Mouse (Mus musculus) adrenal gland (tissue): ENCODE results near the gene Fbxl17.

Experiments used
- intact Hi-C: fragments of 180-260 bp; cut with DNase I; formaldehyde crosslinking; loops from one replicate; pipeline ENCODE4 v1.15.1; 2025

Gene Fbxl17

GRCm38 (mm10) chr17:63062785-63063184 is 437.0 kb downstream of the Fbxl17 start:
- intact Hi-C loops, result no loop called here

DNA sequence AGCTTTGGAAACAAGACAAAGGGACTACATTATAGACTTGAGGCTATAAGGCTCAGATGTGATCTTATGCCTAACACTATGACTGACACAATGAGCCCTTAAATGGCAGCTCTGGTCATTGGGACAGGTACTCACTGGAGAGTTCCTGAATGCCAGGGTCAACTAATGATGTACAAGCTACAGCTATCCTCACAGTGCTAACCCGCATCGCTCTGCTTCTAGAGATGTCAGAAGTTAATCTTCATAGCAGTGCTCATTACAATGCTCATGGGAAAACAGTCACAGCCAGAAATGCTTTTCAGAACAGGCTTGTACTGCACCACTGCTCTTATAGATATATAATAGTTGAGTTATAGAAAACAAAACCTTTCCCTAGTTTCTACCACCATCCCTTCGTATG is 438.0 kb downstream of the Fbxl17 start:
- intact Hi-C loops, result no loop called here

GRCm38 (mm10) chr17:63060814-63061213 is 439.0 kb downstream of the Fbxl17 start:
- intact Hi-C loops, result no loop called here

DNA sequence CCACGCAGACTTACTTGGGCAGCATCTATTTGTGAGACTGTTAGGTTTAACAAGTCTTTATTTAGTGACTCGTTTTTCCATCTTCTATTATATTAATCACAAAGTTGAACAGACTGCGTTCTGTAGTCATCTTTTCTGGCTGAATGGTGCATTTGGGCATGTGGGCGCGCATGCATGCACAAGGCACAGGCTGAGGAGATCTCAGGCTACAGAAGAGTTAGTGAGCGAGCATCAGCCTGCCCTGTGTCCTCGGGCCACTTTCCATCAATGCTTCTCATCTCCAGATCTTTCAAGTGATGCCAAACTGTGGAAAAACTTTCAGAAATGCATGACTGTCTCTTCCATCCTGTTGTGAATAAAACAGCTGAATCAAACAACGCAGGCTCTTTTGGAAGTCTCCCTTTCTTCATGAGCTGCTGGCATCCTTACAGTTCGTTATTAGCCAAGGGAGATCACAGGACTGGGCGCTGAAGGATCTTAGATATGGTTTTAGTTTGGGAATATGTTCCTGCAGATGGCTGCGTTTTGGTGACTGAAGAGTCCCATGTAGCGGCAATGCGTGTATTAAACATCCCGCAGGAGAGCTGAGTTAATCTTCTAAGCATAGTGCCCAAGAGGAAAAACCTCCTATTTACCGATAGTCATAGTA is 442.0 kb downstream of the Fbxl17 start:
- intact Hi-C loops, result no loop called here

GRCm38 (mm10) chr17:63056976-63057375 is 442.8 kb downstream of the Fbxl17 start:
- intact Hi-C loops, result no loop called here

DNA sequence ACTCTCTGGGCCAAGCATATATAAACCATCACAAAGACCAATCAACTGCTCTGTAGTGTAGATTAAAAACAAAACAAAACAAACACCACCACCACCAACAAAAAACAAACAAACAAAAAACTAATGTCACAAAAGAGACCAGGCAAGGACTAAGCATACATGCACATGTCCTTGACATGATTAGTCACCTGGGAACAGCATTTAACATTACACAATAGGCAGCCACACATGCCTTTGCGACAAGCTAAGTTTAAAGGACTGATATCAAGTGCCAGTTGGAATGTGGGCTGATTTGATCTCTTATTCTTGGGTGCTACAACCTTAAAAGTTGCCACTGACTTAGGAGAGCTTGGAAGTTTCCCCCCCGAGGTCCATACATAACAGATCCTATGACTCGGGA is 446.5 kb downstream of the Fbxl17 start:
- intact Hi-C loops, result no loop called here

GRCm38 (mm10) chr17:63046401-63046800 is 453.4 kb downstream of the Fbxl17 start:
- intact Hi-C loops, result no loop called here

DNA sequence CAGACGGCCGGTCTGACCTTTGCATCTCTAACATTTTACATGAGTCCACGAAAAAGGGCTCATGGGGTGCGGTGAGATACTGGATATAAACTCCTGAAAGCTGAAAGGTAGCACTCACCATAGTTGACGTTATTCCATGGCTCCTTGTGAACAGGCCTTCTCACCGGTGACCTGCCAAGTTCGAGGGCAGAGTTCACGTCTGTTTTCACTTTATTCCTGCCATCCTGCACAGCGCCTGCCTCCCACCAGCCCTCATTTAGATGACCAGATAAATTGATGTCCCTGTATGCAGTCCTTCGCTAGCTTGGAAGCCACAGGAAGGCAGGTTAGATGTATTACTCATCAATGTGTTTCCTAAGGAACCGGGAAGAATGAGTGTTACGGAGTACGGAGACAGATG is 454.5 kb downstream of the Fbxl17 start:
- intact Hi-C loops, result no loop called here

DNA sequence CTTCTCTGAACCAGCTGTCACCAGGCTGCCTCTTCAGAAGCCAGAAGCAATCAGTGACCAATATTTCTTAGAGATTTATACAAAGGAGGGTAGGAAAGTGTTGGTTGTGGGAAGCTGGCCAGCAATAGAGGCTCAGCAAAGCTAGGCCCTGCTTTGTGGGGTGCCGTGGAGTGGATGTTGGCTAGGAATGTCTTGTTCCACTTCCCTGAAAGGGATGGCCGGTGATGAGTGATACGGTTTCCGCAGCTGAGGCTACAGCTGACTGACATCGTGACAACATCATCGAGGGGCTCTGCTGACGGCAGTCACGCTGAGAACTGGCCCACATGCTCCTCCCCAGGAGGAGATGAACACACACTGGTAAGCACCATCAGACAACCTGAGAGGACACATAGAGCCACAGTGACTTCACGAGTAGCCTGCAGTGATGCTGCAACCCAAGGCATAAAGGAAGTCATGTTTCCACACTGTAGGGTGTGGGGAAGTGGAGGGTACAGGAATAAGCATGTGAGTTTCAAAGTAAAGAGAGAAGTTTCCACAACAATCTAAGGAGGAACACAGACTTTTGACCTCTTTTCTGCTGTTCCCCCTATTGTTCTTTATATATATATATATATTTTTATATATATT is 456.7 kb downstream of the Fbxl17 start:
- intact Hi-C loops, result no loop called here

DNA sequence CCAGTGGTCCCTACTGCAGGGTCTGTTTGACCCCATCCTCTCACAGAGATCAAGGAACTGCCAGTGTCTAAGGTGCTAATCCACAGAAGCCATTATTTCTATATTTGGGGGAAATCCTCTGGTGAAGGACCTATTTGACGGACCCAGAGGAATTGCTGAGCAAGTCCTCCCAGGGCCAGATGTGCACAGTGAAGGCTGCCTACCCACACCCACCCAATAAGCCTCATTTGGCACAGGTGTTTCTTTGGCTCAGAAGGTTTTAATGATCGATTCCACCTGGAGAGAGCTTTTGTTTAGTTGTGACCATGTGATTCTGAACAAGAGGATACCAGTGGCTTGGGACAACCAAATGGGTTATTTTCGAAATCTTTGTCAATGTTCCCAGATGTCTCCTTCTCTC is 462.3 kb downstream of the Fbxl17 start:
- intact Hi-C loops, result no loop called here

DNA sequence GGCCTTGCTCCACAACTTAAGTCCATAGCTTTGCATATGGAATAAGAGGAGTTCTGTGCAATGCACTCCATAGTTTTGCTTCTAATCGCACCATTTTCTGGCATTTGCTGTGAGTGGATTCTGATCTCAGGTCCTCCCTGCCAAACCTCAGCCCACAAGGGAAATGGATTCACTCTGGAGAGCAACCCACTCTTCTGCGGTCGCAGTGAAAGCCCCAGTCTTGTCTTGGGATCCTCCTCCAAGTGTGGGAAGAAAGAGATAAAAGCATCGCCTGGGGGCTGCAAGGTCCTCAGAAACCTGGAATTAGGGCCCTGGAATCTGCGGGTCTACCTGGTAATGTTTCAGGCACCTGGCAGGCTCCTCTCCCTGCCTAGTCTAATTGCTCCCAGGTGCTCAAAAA is 466.7 kb downstream of the Fbxl17 start:
- intact Hi-C loops, result no loop called here

DNA sequence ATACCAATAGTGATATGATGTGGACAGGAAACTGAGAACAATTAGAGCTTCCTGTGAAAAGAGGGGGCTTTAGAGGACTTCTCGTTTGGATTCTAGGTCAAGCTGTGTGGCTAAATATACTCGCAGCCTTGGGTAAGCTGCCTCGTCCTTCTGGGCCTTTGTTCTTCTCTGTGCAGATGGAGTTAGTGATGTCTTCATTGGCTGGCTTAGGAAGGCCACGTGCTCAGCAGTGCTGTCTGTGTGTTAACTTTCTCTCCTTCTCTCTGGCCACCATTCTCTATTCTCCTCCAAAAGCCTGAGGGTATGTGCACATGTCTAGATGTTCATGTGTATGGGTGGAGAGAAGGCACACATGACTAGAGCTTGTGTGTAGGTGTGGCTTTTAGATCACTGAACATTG is 470.7 kb downstream of the Fbxl17 start:
- intact Hi-C loops, result no loop called here

DNA sequence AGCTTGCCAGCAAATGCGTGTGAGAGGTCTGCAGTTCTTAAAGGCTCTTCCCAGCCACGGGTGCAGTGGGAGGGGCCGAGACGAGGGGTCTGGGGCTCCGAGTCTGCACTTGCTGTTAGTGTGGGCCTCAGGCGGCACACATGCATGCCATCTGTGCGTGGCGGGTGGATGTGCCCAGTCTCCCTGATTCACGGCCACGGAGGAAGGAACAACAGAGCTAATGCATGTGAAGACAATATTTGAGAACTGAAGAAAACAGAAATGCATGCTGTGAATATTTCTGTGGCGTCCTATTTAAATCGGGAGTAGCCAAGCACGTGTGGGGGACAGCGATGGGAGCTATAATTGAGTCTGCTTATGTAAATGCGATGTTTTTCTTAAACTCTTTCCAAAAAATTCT is 474.6 kb downstream of the Fbxl17 start:
- intact Hi-C loops, result no loop called here

DNA sequence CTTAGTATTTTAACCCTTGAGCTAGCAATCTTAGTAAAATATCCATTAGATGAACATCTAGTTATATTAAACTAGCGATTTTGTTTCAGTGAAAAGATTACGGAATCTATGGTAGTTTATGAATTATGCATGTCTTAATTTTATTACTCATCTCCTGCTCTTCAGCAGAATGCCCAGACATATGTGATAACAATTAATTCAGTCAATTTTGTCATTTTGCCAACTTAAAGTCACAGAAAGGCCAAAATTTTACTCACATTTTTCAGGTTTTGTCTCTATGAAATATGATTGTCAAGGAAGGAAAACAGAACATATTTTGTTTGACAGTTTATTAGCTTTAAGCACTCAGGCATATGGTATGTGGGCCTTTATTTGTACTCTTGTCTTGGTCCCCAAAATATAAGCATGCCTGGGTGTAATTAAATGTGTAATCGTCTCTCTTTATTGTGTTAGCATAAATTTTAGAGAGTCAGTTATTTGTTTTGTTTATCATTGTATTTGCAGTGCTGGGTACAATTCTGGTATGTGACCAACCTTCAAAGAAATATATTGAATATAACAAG is 482.1 kb downstream of the Fbxl17 start:
- intact Hi-C loops, result no loop called here

DNA sequence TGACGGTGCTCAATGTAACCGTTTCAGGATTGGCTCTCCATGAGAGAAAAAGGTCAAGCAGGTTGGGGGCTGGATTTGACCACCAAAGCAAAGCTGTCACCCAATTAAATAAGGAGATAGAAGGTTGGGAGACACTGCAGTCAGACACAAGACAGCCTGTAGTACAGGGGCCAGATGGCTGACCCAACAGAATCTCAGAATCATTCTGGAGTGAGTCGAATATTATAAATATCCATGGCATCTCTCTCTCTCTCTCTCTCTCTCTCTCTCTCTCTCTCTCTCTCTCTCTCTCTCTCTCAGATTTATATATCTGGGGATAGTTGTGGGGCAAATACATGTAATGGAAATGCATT is 487.3 kb downstream of the Fbxl17 start:
- intact Hi-C loops, result no loop called here

DNA sequence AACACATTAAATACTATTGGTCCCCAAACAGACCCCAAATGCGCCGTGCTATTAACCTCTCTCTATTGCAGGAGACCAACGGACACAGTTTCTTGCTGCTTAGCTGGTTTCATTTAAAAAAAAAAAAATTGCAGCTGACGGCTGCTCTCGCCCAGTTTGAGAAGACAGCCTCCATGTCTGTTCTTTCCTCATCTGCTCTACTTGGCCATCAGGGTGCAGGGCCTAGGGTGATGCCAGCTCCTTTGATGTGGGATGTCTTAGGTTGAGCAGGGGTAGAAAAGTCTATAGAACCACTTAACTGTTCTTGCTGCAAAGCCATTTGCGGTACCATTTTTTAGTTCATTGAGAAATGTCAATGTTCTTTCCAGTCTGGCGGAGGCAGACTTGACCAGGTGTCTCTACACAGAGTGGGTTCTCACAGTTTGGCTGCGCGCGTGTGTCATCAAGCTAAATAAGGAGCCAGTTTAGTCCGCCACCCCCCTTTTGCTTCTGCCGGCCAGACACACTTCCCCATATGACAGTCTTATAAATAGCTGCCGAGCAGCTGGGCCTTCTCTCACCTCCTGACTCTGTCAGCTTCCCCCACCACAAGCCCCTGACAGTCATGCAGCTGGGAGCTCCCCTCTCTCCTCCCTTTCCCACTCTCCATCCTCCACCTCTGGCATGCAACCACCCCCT is 487.8 kb downstream of the Fbxl17 start:
- intact Hi-C loops, result no loop called here

GRCm38 (mm10) chr17:63010830-63011229 is 489.0 kb downstream of the Fbxl17 start:
- intact Hi-C loops, result no loop called here

GRCm38 (mm10) chr17:63008788-63009187 is 491.0 kb downstream of the Fbxl17 start:
- intact Hi-C loops, result no loop called here

- intact Hi-C loops, result no loop called here
Measured at GRCm38 (mm10) chr17:63008277-63008676, 491.5 kb downstream of the Fbxl17 start.

GRCm38 (mm10) chr17:63007876-63008275 is 491.9 kb downstream of the Fbxl17 start:
- intact Hi-C loops, result no loop called here
